Mouse (Mus musculus): ENCODE data around the gene Glis1. TPM values are rescaled to one million over a fixed set of nuclear protein-coding genes. Genes with fewer than 3 reads are reported as not detected.

Glis1 gene
- polyA plus RNA-seq, 1 experiment: not detected

GRCm38 (mm10) chr4:107683006-107683756, 248.8 kb downstream of the Glis1 start:
- 94% methylated on average over 37 of the region's 37 CpGs for WGBS
- TF ChIP-seq CTCF (IDR thresholded peaks at IDR 0.05; ENCODE audit: insufficient read depth, low read depth, low read length): no peak
- TF ChIP-seq POLR2A (IDR thresholded peaks at IDR 0.05; ENCODE audit: insufficient read depth, low read depth, low read length): no peak
- Histone ChIP-seq H3K4me1 (ENCODE audit: control insufficient read depth, insufficient read depth, low read length) (no peaks in the 10 kb centered on the region), H3K27ac (ENCODE audit: insufficient read depth, low read depth, low read length) (no peak overlapping the region), H3K4me3 (ENCODE audit: insufficient read depth, low read depth, low read length) (no peak overlapping the region)

GRCm38 (mm10) chr4:107684130-107684529, 249.7 kb downstream of the Glis1 start, which contains the start of gene Dmrtb1:
Gene Dmrtb1, minus strand, starts transcription at chr4:107684230.
- TF ChIP-seq POLR2A (IDR thresholded peaks at IDR 0.05; ENCODE audit: insufficient read depth, low read depth, low read length): no peak
- TF ChIP-seq CTCF (IDR thresholded peaks at IDR 0.05; ENCODE audit: insufficient read depth, low read depth, low read length): no peak
- H3K4me1 ChIP-seq (ENCODE audit: control insufficient read depth, insufficient read depth, low read length): no peaks in the 10 kb centered on the region
- no peak within 1 kb of the TSS for H3K4me3 ChIP-seq (ENCODE audit: insufficient read depth, low read depth, low read length)
- 94% methylated on average over 14 of the region's 14 CpGs for WGBS
- no peak within 1 kb of the TSS for H3K27ac ChIP-seq (ENCODE audit: insufficient read depth, low read depth, low read length)

Other genes starting within 250 kb of the Glis1 start
- gene Ldlrad1, start 225.4 kb upstream of the Glis1 start, polyA plus RNA-seq (2012; ENCODE audit: insufficient read depth, insufficient read length, low replicate concordance, missing spikeins): not detected in 2 replicates
- gene Lrrc42, start 181.1 kb upstream of the Glis1 start, polyA plus RNA-seq (2012; ENCODE audit: insufficient read depth, insufficient read length, low replicate concordance, missing spikeins): not detected in 2 replicates
- not detected in 2 replicates for gene Hspb11, start 181.0 kb upstream of the Glis1 start, polyA plus RNA-seq (2012; ENCODE audit: insufficient read depth, insufficient read length, low replicate concordance, missing spikeins)
- not detected in 2 replicates for gene Dio1, start 127.4 kb upstream of the Glis1 start, polyA plus RNA-seq (2012; ENCODE audit: insufficient read depth, insufficient read length, low replicate concordance, missing spikeins)
- gene Yipf1, start 120.2 kb upstream of the Glis1 start, polyA plus RNA-seq (2012; ENCODE audit: insufficient read depth, insufficient read length, low replicate concordance, missing spikeins): not detected in 2 replicates
- gene Ndc1, start 66.8 kb upstream of the Glis1 start, polyA plus RNA-seq (2012; ENCODE audit: insufficient read depth, insufficient read length, low replicate concordance, missing spikeins): not detected in 2 replicates
- gene Dmrtb1, start 249.6 kb downstream of the Glis1 start, polyA plus RNA-seq (2012; ENCODE audit: insufficient read depth, insufficient read length, low replicate concordance, missing spikeins): not detected in 2 replicates